Mouse (Mus musculus): ENCODE measurements around the gene Tsfm.

The Tsfm gene

DNA sequence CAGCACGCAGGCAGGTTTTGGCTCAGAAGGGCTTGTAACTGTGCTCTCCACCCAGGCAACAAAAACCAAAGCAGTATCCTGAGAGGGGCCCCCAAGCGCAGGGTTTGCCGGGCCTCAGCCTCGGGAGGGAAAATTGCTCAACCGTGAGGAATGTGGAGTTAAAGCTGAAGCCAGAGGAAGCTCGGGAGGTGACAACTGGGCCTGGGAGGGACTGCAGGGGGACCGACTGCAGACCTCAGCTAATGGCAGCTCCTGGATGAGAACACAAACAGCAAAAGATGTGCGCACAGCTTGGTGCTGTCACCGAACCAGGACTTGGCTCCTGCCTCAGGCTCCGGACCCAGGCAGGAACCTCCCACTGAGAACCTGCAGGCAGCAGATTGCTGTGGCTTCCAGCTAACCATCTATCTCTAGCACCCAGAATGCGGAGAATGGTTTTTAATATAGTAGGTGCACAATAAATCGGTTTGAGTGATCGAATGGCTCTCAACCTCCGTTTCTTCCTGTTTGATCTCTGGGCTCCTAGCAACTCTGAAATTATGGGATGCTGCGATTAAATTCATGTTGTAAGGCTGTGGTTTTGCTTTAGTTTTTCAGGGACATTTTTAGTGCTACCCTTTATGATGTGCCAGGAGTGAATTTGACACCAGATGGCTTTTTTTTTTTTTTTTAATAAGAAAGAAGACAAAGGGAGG lies 68.2 kb downstream of the Tsfm start:
- DNase-seq (ENCODE audit: low spot score): no peak

DNA sequence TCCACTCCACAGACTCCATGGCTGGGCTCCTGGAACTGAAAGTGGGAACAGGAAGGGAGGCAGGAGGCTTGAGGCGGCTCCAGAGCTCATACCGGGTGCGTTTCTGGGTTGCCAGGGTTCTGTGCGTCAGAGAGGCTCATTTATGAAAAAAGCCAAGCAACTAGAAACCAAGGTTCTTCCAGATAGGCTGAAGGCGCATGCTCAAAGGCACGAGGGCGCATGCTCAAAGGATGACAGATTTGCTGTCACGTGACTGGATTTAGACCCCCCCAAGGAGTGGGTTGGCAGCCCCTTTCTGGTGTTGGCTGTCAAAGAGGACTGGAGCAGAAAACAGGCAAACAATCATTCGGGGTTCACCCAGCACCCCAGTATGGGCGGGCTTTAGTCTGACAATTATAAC lies 68.9 kb downstream of the Tsfm start:
- DNase-seq (ENCODE audit: low spot score): no peak
